16 mouse cellular contexts compared by ENCODE assay signal in genomic region chr5:101885039-101885438, GRCm38 (mm10).
"Had no signal": no experiment of that assay in that cellular context is flagged by ENCODE, and none has a peak within 500 bp of the region (broad histone marks: within the 10 kb centered on the region; RNA-seq: fewer than 3 reads in every experiment).

No protein-coding gene starts in this region.

- H3K27ac ChIP-seq: lung, embryonic 15.5 days; macrophage; neural tube, embryonic 12.5 days; stomach, embryonic 15.5 days; stomach, postnatal 0 days had no signal

- H3K27me3 ChIP-seq: lung, embryonic 15.5 days; megakaryocyte, embryonic 14.5 days; neural tube, embryonic 12.5 days; stomach, embryonic 15.5 days had no signal

- ATAC-seq: lung, postnatal 0 days had no signal

- H3K4me2 ChIP-seq: lung, embryonic 15.5 days; midbrain, embryonic 11.5 days; neural tube, embryonic 12.5 days; stomach, embryonic 15.5 days had no signal

- H3K9me3 ChIP-seq: lung, embryonic 15.5 days; megakaryocyte, embryonic 14.5 days; neural tube, embryonic 12.5 days; stomach, embryonic 15.5 days had no signal

- H3K4me1 ChIP-seq: lung, embryonic 15.5 days; megakaryocyte, embryonic 14.5 days; neural tube, embryonic 12.5 days; stomach, embryonic 15.5 days had no signal

- H3K9ac ChIP-seq: lung, embryonic 15.5 days; neural tube, embryonic 12.5 days; stomach, embryonic 15.5 days had no signal

- DNase-seq: lung, adult 2 months; lung, postnatal 14 days; lung, postnatal 36 days; midbrain, embryonic 14.5 days; right cerebral cortex, postnatal 14 days; thymus, adult 2 months; thymus, postnatal 25 days; thymus, postnatal 4 days had no signal

- H3K4me3 ChIP-seq: lung, embryonic 15.5 days; megakaryocyte, embryonic 14.5 days; neural tube, embryonic 12.5 days; stomach, embryonic 15.5 days had no signal
